Mouse (Mus musculus): ENCODE results near the gene Rps15. TPM values are rescaled to one million over a fixed set of nuclear protein-coding genes. Genes with fewer than 3 reads are reported as not detected.

The Rps15 gene
- polyA plus RNA-seq, 2 experiments: 805 to 2,097 TPM

DNA sequence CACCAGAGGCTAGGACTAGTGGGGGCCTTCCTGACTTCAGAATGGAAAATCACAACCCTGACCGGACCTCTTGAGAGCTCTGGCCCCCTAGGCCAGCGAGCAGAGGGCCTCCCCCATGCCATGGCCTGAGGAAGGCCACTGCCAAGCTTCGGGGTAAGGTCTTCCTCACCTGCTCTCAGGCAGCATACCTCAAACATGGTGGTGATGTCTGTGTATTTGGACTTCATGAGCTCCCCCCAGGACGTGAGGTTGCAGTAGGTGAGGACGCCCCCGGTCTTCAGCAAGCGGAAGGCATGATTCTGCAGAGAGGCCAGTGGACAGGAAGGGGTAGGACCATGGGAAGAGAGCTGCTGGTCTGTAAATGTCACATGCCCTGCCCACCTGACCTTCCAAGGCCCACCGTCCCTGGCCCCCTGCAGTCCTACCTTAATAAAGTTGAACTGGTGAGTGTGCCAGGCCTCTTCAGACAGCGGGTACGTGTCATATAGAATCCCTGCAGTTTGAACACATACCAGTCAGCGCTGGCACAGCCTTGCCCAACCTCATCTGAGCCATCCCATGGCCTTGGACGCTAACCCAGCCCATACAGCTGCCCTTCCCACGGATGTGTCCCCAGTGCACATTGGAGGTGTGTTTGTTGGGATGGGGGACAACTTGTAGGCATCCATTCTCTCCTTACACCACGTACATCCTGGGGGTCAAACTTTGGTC, 33.3 kb upstream of the Rps15 start:
- no peaks in the 10 kb centered on the region for H3K27me3 ChIP-seq (ENCODE audit: control insufficient read depth, insufficient read depth, low read length)
- WGBS (ENCODE audit: insufficient replicate concordance): 82% methylated on average over 14 of the region's 14 CpGs
- no peak for TF ChIP-seq CTCF (IDR thresholded peaks at IDR 0.05; ENCODE audit: low read depth)
- no peak for TF ChIP-seq EP300 (IDR thresholded peaks at IDR 0.05; ENCODE audit: low read depth)
- no peak overlapping the region for H3K9ac ChIP-seq (replicated peaks)
- ATAC-seq (ENCODE audit: insufficient read depth) (no peak), DNase-seq (ENCODE audit: low read depth in 3 of 3, low spot score in 3 of 3) (no peak)
- peaks cover 26% of the 10 kb centered on the region for H3K36me3 ChIP-seq (replicated peaks; ENCODE audit: control insufficient read depth, insufficient read depth, low read depth)
- no peak overlapping the region for H3K27ac ChIP-seq
- peak overlapping the region; percentile 79 for H3K4me2 ChIP-seq (ENCODE audit: low read depth)
- H3K4me3 ChIP-seq (ENCODE audit: insufficient read depth in 1 of 2, low read depth in 2 of 2, low read length in 2 of 2): no peak overlapping the region
- peaks cover 20% of the 10 kb centered on the region in 2 experiments for H3K4me1 ChIP-seq (replicated peaks; ENCODE audit: control insufficient read depth in 2 of 2, insufficient read depth in 2 of 2, low read length in 1 of 2)
- no peaks in the 10 kb centered on the region for H3K9me3 ChIP-seq (ENCODE audit: control insufficient read depth, low read length)

DNA sequence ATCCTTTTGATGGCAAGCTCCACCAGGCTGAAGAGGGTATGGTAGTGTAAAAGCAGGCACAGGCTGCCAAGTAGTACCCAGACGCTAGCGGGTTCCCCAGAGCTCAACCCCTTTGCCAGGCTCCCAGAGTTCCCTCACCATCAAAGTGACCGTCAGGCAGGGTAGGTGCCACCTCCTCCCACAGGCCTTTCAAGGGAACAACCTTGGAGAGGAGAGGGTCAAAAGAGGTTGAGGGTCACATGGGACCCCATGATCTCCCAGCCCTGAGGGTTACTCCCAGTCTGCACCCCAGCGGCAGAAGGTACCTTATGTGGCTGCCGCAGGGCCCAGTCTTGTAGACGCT, 32.8 kb upstream of the Rps15 start:
- Histone ChIP-seq H3K4me1 (replicated peaks; ENCODE audit: control insufficient read depth in 2 of 2, insufficient read depth in 2 of 2, low read length in 1 of 2) (peaks cover 24% of the 10 kb centered on the region in 2 experiments), H3K9ac (replicated peaks) (no peak overlapping the region), H3K27me3 (ENCODE audit: control insufficient read depth, insufficient read depth, low read length) (no peaks in the 10 kb centered on the region), H3K4me3 (ENCODE audit: insufficient read depth in 1 of 2, low read depth in 2 of 2, low read length in 2 of 2) (peak overlapping the region; percentile 18 to 57; a peak in 2 of 4 replicates), H3K9me3 (ENCODE audit: control insufficient read depth, low read length) (no peaks in the 10 kb centered on the region), H3K27ac (no peak overlapping the region), H3K4me2 (ENCODE audit: low read depth) (peak overlapping the region; percentile 79), H3K36me3 (replicated peaks; ENCODE audit: control insufficient read depth, insufficient read depth, low read depth) (peaks cover 23% of the 10 kb centered on the region)
- ATAC-seq (ENCODE audit: insufficient read depth): no peak
- 77% methylated on average over 6 of the region's 6 CpGs for WGBS (ENCODE audit: insufficient replicate concordance)
- TF ChIP-seq EP300 (IDR thresholded peaks at IDR 0.05; ENCODE audit: low read depth) (no peak), CTCF (IDR thresholded peaks at IDR 0.05; ENCODE audit: low read depth) (no peak)
- no peak for DNase-seq (ENCODE audit: low read depth in 3 of 3, low spot score in 3 of 3)

DNA sequence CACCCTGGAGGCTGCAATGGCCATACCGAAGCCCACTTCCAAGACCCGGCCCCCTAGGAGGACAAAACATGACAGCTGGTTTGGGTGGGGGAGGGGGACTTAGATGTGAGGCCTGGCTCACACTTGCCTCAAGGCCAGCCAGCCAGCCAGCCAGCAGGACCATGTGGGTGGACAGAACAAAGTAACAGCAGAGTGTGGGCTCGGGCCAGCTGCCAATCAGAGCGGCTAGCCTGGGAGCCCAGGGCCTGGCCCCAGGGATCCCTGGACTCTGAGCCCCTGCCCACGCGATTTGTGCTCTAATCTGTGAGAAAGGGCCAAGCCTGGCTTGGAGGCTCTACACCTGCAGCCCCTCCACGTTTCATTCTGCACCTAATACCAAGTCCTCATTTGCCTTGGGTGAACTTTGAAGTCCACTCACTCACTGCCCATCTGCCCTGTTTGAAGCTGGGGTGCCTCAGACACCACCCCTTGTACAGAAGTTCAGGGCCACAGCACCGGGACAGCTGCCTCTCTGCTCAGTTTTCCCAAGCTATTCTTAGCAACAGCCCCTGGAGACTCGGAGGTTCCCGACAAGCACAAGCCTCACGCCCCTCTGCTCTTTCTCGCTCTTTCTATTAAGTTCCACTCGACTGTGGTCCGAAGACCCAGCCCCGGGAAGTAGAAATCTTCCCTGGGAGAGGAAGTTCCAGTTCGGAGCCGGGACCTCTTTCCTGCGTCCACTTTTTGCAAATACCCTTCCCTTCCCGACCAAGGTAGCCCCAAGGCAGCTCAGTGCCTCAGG, 32.2 kb upstream of the Rps15 start:
- Histone ChIP-seq H3K4me1 (replicated peaks; ENCODE audit: control insufficient read depth in 2 of 2, insufficient read depth in 2 of 2, low read length in 1 of 2) (peaks cover 24% of the 10 kb centered on the region in 2 experiments), H3K9ac (replicated peaks) (peak overlapping the region; percentile 52), H3K27ac (peak overlapping the region; percentile 20; the same call in 1 of the 2 replicates), H3K27me3 (ENCODE audit: control insufficient read depth, insufficient read depth, low read length) (no peaks in the 10 kb centered on the region), H3K36me3 (replicated peaks; ENCODE audit: control insufficient read depth, insufficient read depth, low read depth) (peaks cover 19% of the 10 kb centered on the region), H3K4me2 (ENCODE audit: low read depth) (peak overlapping the region; percentile 79), H3K9me3 (ENCODE audit: control insufficient read depth, low read length) (no peaks in the 10 kb centered on the region), H3K4me3 (ENCODE audit: insufficient read depth in 1 of 2, low read depth in 2 of 2, low read length in 2 of 2) (peak overlapping the region; percentile 42 to 57)
- 12% methylated on average over 19 of the region's 19 CpGs for WGBS (ENCODE audit: insufficient replicate concordance)
- ATAC-seq (ENCODE audit: insufficient read depth): no peak
- no peak for DNase-seq (ENCODE audit: low read depth in 3 of 3, low spot score in 3 of 3)
- TF ChIP-seq EP300 (IDR thresholded peaks at IDR 0.05; ENCODE audit: low read depth) (no peak), CTCF (IDR thresholded peaks at IDR 0.05; ENCODE audit: low read depth) (no peak)

DNA sequence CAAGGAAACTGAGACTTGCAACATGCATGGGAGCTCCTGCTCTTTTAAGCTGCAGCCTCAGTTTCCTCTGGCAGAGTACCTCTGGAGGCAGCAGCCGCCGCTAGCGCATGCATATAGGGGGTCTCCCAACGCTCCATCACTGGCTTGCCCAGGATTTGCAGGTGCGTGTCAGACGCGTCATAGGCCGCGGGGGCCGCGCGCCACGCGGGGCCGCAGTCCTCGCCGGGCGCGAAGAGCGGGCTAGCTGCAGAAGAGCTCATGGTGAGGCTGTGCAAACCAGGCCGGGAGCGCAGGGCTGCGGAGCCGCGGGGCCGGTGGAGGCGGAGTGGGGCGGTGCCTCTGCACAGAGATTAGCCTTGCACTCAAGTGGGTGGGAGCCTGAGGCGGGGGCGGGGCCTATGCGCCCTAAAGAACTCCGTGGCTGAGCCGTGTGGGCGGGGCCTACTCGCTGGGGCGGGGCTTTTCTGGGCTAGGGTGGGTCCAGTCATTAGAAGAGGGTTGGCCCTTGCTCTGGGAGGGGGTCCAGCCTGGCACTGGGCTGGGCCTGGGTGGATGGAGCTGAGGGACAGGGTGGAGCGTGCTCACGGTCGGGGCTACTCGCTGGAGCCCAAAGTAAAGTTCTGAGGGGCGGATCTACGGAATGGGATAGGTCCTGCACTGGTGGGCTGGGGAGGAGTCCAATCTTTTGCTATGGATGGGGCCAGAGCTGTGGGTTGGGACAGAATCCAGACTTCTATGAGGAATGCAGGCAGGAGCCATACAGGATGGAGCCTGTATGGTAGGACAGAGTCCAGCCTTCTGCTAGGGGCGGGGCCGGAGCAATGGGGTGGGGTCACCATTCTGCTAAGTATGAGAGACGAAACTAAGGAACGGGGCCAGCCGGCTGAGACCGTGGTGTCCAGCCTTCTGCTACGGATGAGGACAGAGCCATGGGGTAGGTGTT, 31.3 kb upstream of the Rps15 start, which contains the start of the genes Gamt and Dazap1:
Gamt (minus strand) TSS at position 371 of the 943 bp plus-strand sequence.
Dazap1 (plus strand) TSS at position 845 of the 943 bp plus-strand sequence.
- Histone ChIP-seq H3K36me3 (replicated peaks; ENCODE audit: control insufficient read depth, insufficient read depth, low read depth) (peaks cover 11% of the 10 kb centered on the region), H3K27ac (peak within 1 kb of the TSS; percentile 80), H3K4me2 (ENCODE audit: low read depth) (peak within 1 kb of the TSS; percentile 79), H3K9ac (replicated peaks) (peak within 1 kb of the TSS; percentile 52), H3K9me3 (ENCODE audit: control insufficient read depth, low read length) (no peaks in the 10 kb centered on the region), H3K27me3 (ENCODE audit: control insufficient read depth, insufficient read depth, low read length) (no peaks in the 10 kb centered on the region), H3K4me1 (replicated peaks; ENCODE audit: control insufficient read depth in 2 of 2, insufficient read depth in 2 of 2, low read length in 1 of 2) (peaks cover 24 to 28% of the 10 kb centered on the region in 2 experiments), H3K4me3 (ENCODE audit: insufficient read depth in 1 of 2, low read depth in 2 of 2, low read length in 2 of 2) (peak within 1 kb of the TSS; percentile 57 to 70)
- peak; percentile 75 for ATAC-seq (ENCODE audit: insufficient read depth)
- TF ChIP-seq CTCF (IDR thresholded peaks at IDR 0.05; ENCODE audit: low read depth) (no peak), EP300 (IDR thresholded peaks at IDR 0.05; ENCODE audit: low read depth) (no peak)
- peak; percentile 93 to 94 (median 93) for DNase-seq (ENCODE audit: low read depth in 3 of 3, low spot score in 3 of 3)
- under 1% methylated on average over 48 of the region's 49 CpGs for WGBS (ENCODE audit: insufficient replicate concordance)

Measured in liver, embryonic 14.5 days (tissue).